Mouse (Mus musculus): ENCODE measurements around the gene Kdm6b.

Gene Kdm6b

GRCm38 (mm10) chr11:69366855-69367615 is 46.4 kb downstream of the Kdm6b start:
- under 1% methylated on average over 22 of the region's 22 CpGs for WGBS

GRCm38 (mm10) chr11:69366157-69366854 is 47.2 kb downstream of the Kdm6b start:
- 0% methylated on average over 26 of the region's 26 CpGs for WGBS

- WGBS, result 26% methylated on average over 6 of the region's 6 CpGs
Measured at GRCm38 (mm10) chr11:69365722-69366121, 47.8 kb downstream of the Kdm6b start.

GRCm38 (mm10) chr11:69364910-69365309 is 48.6 kb downstream of the Kdm6b start:
- 1% methylated on average over 6 of the region's 6 CpGs for WGBS

- 10% methylated on average over 8 of the region's 8 CpGs for WGBS
Measured at GRCm38 (mm10) chr11:69364376-69364775, 49.1 kb downstream of the Kdm6b start.

GRCm38 (mm10) chr11:69362479-69362878 is 51.0 kb downstream of the Kdm6b start:
- WGBS, result 87% methylated on average over 2 of the region's 2 CpGs

- 45% methylated on average over 7 of the region's 7 CpGs for WGBS
Measured at GRCm38 (mm10) chr11:69362021-69362420, 51.5 kb downstream of the Kdm6b start.

GRCm38 (mm10) chr11:69357690-69358089 is 55.8 kb downstream of the Kdm6b start:
- WGBS, result 89% methylated on average over 12 of the region's 12 CpGs

GRCm38 (mm10) chr11:69356544-69356943 is 56.9 kb downstream of the Kdm6b start:
- WGBS, result 93% methylated on average over 5 of the region's 5 CpGs
